ENCODE assay signal across 20 mouse cellular contexts in genomic region chr11:54815659-54816058, GRCm38 (mm10). TPM values are rescaled to one million over a fixed set of nuclear protein-coding genes. Genes with fewer than 3 reads are reported as not detected.
DNase-seq lines count a peak whose midpoint lies in the region; ATAC-seq and TF ChIP-seq lines count a peak whose summit lies in the region.
"Had no signal": no experiment of that assay in that cellular context is flagged by ENCODE, and none has a peak within 500 bp of the region (broad histone marks: within the 10 kb centered on the region; RNA-seq: fewer than 3 reads in every experiment).

No protein-coding gene starts in this region.

- H3K9ac ChIP-seq in hindbrain, embryonic 11.5 days (ENCODE audit: low read depth, low read length) = no peak overlapping the region
- no peak overlapping the region for H3K9ac ChIP-seq in MEL (ENCODE audit: control insufficient read depth, low read depth, low read length, poor library complexity, severe bottlenecking)

- 0 out of 2 replicates have a peak overlapping the region, but pooled peaks have one; percentile 16 for H3K27ac ChIP-seq in hindbrain, embryonic 10.5 days
- H3K27ac ChIP-seq in hindbrain, embryonic 11.5 days (ENCODE audit: low read depth, low read length) = no peak overlapping the region
- no peak overlapping the region for H3K27ac ChIP-seq in MEL (ENCODE audit: control insufficient read depth, low read depth, low read length)

- no peak for TF ChIP-seq RAD21 in MEL (IDR thresholded peaks at IDR 0.05; ENCODE audit: low read depth, low read length)

- no peak for DNase-seq in hindbrain, embryonic 10.5 days (ENCODE audit: low spot score)
- no peak for DNase-seq in hindbrain, embryonic 11.5 days (ENCODE audit: low spot score)
- DNase-seq in MEL (ENCODE audit: low read depth, low spot score) = peak; percentile 40
- DNase-seq in left cerebral cortex, postnatal 25 days (ENCODE audit: low spot score in 2 of 2) = no peak
- DNase-seq: adrenal gland, adult 2 months; adrenal gland, adult 8-10 months; adrenal gland, postnatal 10 days; adrenal gland, postnatal 14 days; adrenal gland, postnatal 25 days; adrenal gland, postnatal 36 days; B cell, adult 2 months; cerebellum, adult 11 months; cerebellum, adult 11-12 months; cerebellum, adult 18-20 months; cerebellum, adult 2 months had no signal

- no peaks in the 10 kb centered on the region for H3K79me2 ChIP-seq in MEL (ENCODE audit: control insufficient read depth, insufficient read depth, low read length, poor library complexity)

- H3K27me3 ChIP-seq in hindbrain, embryonic 10.5 days (ENCODE audit: insufficient read depth, poor library complexity, severe bottlenecking) = no peaks in the 10 kb centered on the region
- no peaks in the 10 kb centered on the region for H3K27me3 ChIP-seq in hindbrain, embryonic 11.5 days (ENCODE audit: control insufficient read depth, insufficient read depth, low read length)
- H3K27me3 ChIP-seq in MEL (ENCODE audit: control insufficient read depth in 1 of 2, insufficient read depth in 2 of 2, low read length in 2 of 2) = no peaks in the 10 kb centered on the region
- H3K27me3 ChIP-seq: CH12.LX, Patski had no signal

- H3K4me3 ChIP-seq in hindbrain, embryonic 10.5 days = no peak overlapping the region
- no peak overlapping the region for H3K4me3 ChIP-seq in hindbrain, embryonic 11.5 days (ENCODE audit: low read depth, low read length)
- no peak overlapping the region for H3K4me3 ChIP-seq in MEL (ENCODE audit: control insufficient read depth in 1 of 2, insufficient read depth in 1 of 2, low read depth in 2 of 2, low read length in 2 of 2)

- peak in 1 of 2 experiments; percentile 13; a peak in 2 of 4 replicates for TF ChIP-seq EP300 in MEL (IDR thresholded peaks at IDR 0.05; ENCODE audit: low read depth in 1 of 2, low read length in 2 of 2)

- H3K4me2 ChIP-seq in hindbrain, embryonic 11.5 days (replicated peaks; ENCODE audit: low read depth, low read length) = no peak overlapping the region

- intact Hi-C loops in left cerebral cortex, postnatal 25 days (cut with DNase I) = no loop called here

- H3K4me1 ChIP-seq in hindbrain, embryonic 10.5 days (replicated peaks) = peaks cover 54% of the 10 kb centered on the region
- peaks cover 7% of the 10 kb centered on the region for H3K4me1 ChIP-seq in hindbrain, embryonic 11.5 days (replicated peaks; ENCODE audit: control insufficient read depth, insufficient read depth, low read length)
- H3K4me1 ChIP-seq in MEL (ENCODE audit: control insufficient read depth in 1 of 2, insufficient read depth in 2 of 2, low read length in 2 of 2) = 0 out of 4 replicates have a peak, but pooled peaks cover 0 to 3% of the 10 kb centered on the region in 2 experiments

- no peaks in the 10 kb centered on the region for H3K36me3 ChIP-seq in hindbrain, embryonic 10.5 days
- no peaks in the 10 kb centered on the region for H3K36me3 ChIP-seq in hindbrain, embryonic 11.5 days (ENCODE audit: control insufficient read depth, insufficient read depth, low read length)
- H3K36me3 ChIP-seq in MEL (ENCODE audit: control insufficient read depth in 1 of 2, insufficient read depth in 2 of 2, low read length in 2 of 2) = no peaks in the 10 kb centered on the region
- H3K36me3 ChIP-seq: G1E had no signal

- no peak for ATAC-seq in hindbrain, embryonic 11.5 days (ENCODE audit: low FRiP score)
- ATAC-seq: activated CD4-positive, CD25-positive, alpha-beta regulatory T cell, adult 4 months; CD4-positive, CD25-positive, alpha-beta regulatory T cell, adult 4 months; Patski had no signal

- no peak for TF ChIP-seq POLR2A in MEL (IDR thresholded peaks at IDR 0.05; ENCODE audit: control insufficient read depth in 1 of 2, insufficient read depth in 1 of 2, low read depth in 1 of 2, low read length in 2 of 2, poor library complexity in 1 of 2)

- H3K9me3 ChIP-seq in hindbrain, embryonic 10.5 days = no peaks in the 10 kb centered on the region
- no peaks in the 10 kb centered on the region for H3K9me3 ChIP-seq in hindbrain, embryonic 11.5 days (ENCODE audit: control insufficient read depth, low read length)
- no peaks in the 10 kb centered on the region for H3K9me3 ChIP-seq in MEL (replicated peaks; ENCODE audit: insufficient read depth, low read length)
- H3K9me3 ChIP-seq: G1E had no signal

- TF ChIP-seq CTCF in MEL (IDR thresholded peaks at IDR 0.05 in 2 of 3, conservative IDR thresholded peaks at IDR 0.05 in 1 of 3; ENCODE audit: control insufficient read depth in 1 of 3, insufficient read depth in 1 of 3, low read depth in 2 of 3, low read length in 3 of 3, poor library complexity in 1 of 3, severe bottlenecking in 1 of 3) = no peak

TF ChIP-seq in MEL, 35 proteins besides CTCF, POLR2A, EP300 and RAD21:
- TF ChIP-seq CHD2 (IDR thresholded peaks at IDR 0.05; ENCODE audit: low read length) (no peak), GATA1 (IDR thresholded peaks at IDR 0.05; ENCODE audit: low read depth, low read length) (peak; percentile 54), SIN3A (IDR thresholded peaks at IDR 0.05; ENCODE audit: low read length) (no peak), TCF12 (IDR thresholded peaks at IDR 0.05; ENCODE audit: low read depth, low read length) (peak; percentile 56), ETS1 (IDR thresholded peaks at IDR 0.05; ENCODE audit: low read depth, low read length) (peak; percentile 12; the same call in 1 of the 2 replicates), MEF2A (IDR thresholded peaks at IDR 0.05; ENCODE audit: extremely low read depth, insufficient replicate concordance, low read depth, low read length, poor library complexity, severe bottlenecking) (0 out of 2 replicates have a peak, but pooled peaks have one; percentile 4), BHLHE40 (IDR thresholded peaks at IDR 0.05; ENCODE audit: borderline replicate concordance, low read depth, low read length) (no peak), MYC (IDR thresholded peaks at IDR 0.05; ENCODE audit: low read depth, low read length) (no peak), MXI1 (IDR thresholded peaks at IDR 0.05; ENCODE audit: low read depth, low read length) (no peak)

RNA-seq across cellular contexts. Expression of gene Cdc42se2, which starts 28.2 kb away (rescaled TPM):
- polyA plus RNA-seq in hindbrain, embryonic 10.5 days (2016; fragmentation: Nextera tagmentation; extraction: Ambion mirVana) = 212 and 247 TPM in 2 replicates
- polyA plus RNA-seq in hindbrain, embryonic 11.5 days (2014; fragmentation: Nextera tagmentation; extraction: Ambion mirVana) = 245 and 257 TPM in 2 replicates
- 31.4 and 33.4 TPM in 2 replicates for total RNA-seq in MEL (2012; rRNA removed)
- polyA plus RNA-seq in MEL (2012; ENCODE audit: insufficient read depth in 1 of 2, insufficient read length in 2 of 2, low read depth in 1 of 2, low replicate concordance in 2 of 2, missing spikeins in 1 of 2) = 10 to 100 TPM; 30.1 to 47.4 TPM
- 100 to 1,000 TPM; 143 to 149 TPM for total RNA-seq in left cerebral cortex, postnatal 25 days (2021)

RNA-seq across cellular contexts. Expression of gene Lyrm7, which starts 45.1 kb away (rescaled TPM):
- 3.0 and 5.2 TPM in 2 replicates for polyA plus RNA-seq in hindbrain, embryonic 10.5 days (2016; fragmentation: Nextera tagmentation; extraction: Ambion mirVana)
- 9.7 and 11.2 TPM in 2 replicates for polyA plus RNA-seq in hindbrain, embryonic 11.5 days (2014; fragmentation: Nextera tagmentation; extraction: Ambion mirVana)
- total RNA-seq in MEL (2012; rRNA removed) = 12.3 and 12.7 TPM in 2 replicates
- polyA plus RNA-seq in MEL (2012; ENCODE audit: insufficient read depth in 1 of 2, insufficient read length in 2 of 2, low read depth in 1 of 2, low replicate concordance in 2 of 2, missing spikeins in 1 of 2) = 100 to 1,000 TPM in 1 of 2 experiments, 10 to 100 TPM in 1; 20.9 to 188 TPM
- 10 to 100 TPM; 26.2 to 27.2 TPM for total RNA-seq in left cerebral cortex, postnatal 25 days (2021)

RNA-seq across cellular contexts. Expression of gene Hint1, which starts 50.5 kb away (rescaled TPM):
- 626 and 627 TPM in 2 replicates for polyA plus RNA-seq in hindbrain, embryonic 10.5 days (2016; fragmentation: Nextera tagmentation; extraction: Ambion mirVana)
- 654 and 669 TPM in 2 replicates for polyA plus RNA-seq in hindbrain, embryonic 11.5 days (2014; fragmentation: Nextera tagmentation; extraction: Ambion mirVana)
- 567 and 640 TPM in 2 replicates for total RNA-seq in MEL (2012; rRNA removed)
- polyA plus RNA-seq in MEL (2012; ENCODE audit: insufficient read depth in 1 of 2, insufficient read length in 2 of 2, low read depth in 1 of 2, low replicate concordance in 2 of 2, missing spikeins in 1 of 2) = 1,000 to 10,000 TPM in 1 of 2 experiments, 100 to 1,000 TPM in 1; 529 to 2,790 TPM
- total RNA-seq in left cerebral cortex, postnatal 25 days (2021) = 100 to 1,000 TPM; 236 to 265 TPM
